Mouse (Mus musculus): Measurements from ENCODE around the gene Frem2.
A peak's percentile ranks its signal among the peaks of the same experiment; 100 is the strongest.

Gene Frem2

DNA sequence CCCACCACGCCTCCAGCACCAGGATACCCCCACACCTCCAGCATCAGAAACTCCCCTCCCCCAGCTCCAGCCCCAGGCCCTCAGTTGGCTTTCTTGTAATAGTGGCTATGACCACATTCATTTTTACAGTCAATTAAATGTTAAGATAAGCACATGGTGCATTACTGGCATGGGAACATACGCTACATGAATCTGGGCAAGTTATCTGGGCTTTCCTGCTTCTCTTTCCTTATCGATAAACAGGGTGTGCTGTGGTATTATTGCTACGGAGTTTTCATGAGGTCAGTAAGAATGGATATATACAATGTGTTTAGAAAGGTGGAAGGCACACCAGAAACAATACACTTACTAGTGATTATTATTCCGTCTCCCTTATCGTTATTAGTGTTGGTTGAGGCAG is 125.1 kb downstream of the Frem2 start:
- TF ChIP-seq GATA4 (IDR thresholded peaks at IDR 0.05; ENCODE audit: insufficient replicate concordance, low read length): no peak

DNA sequence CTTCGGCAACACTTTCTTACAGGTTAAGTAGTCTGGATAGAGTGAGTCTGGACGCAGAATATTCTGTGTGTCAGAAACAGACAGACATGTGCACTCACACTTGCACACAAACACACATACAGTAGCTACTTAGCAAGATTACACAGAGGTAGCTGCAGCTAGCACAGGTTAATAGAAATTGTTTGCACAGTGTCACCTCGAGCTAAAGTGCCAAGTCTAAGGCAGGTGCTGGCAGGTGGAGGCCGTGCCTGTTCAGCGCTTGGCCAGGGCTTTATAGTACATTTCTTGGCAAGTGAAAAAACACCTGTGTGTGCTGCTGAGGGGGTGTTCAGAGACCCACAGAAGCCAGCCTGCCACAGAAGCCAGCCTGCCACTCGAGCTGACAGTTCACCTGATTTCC is 126.8 kb downstream of the Frem2 start:
- no peak for TF ChIP-seq GATA4 (IDR thresholded peaks at IDR 0.05; ENCODE audit: insufficient replicate concordance, low read length)

DNA sequence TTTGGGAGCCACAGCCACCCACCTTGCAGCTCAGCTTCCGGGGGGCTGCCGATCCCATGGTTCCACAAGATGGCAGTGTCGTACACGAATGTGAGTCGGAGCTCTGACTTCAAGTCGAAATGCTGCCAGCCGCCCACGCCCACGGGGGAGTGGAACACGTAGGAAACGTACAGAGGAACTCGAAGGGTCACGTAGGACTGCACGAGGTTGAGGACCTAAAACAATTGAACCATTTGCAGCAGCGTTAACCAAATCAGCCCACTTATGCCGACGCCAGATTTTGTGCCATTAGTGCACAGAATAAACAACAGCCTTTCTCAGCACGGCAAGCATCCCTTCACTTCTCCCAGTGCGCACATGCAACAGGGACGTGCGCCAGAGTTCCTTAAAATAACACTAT is 131.4 kb downstream of the Frem2 start:
- TF ChIP-seq GATA4 (IDR thresholded peaks at IDR 0.05; ENCODE audit: insufficient replicate concordance, low read length): no peak

DNA sequence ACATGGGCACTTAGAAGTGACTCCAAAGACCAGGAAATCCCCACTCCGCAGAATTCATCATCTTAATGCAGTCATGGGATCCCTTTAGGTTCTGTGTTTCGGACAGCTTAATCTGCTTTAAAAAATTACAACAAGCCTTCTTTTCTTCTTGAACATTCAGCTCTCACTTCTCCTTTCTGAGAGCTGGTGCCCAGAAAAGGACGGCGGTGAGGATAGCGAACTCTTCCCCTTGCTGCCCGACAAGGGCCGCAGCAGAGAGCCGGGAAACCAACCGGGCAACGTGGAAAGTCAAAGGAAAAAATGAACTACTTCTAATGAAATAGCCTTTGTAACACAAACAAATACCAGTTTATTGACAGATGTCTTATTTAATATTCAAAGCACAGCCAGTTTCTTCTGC is 134.4 kb downstream of the Frem2 start:
- TF ChIP-seq GATA4 (IDR thresholded peaks at IDR 0.05; ENCODE audit: insufficient replicate concordance, low read length): no peak

GRCm38 (mm10) chr3:53514221-53515065 is 142.7 kb downstream of the Frem2 start:
- no peak for TF ChIP-seq GATA4 (IDR thresholded peaks at IDR 0.05; ENCODE audit: insufficient replicate concordance, low read length)

GRCm38 (mm10) chr3:53513096-53513495 is 144.1 kb downstream of the Frem2 start:
- TF ChIP-seq GATA4 (IDR thresholded peaks at IDR 0.05; ENCODE audit: insufficient replicate concordance, low read length): no peak

DNA sequence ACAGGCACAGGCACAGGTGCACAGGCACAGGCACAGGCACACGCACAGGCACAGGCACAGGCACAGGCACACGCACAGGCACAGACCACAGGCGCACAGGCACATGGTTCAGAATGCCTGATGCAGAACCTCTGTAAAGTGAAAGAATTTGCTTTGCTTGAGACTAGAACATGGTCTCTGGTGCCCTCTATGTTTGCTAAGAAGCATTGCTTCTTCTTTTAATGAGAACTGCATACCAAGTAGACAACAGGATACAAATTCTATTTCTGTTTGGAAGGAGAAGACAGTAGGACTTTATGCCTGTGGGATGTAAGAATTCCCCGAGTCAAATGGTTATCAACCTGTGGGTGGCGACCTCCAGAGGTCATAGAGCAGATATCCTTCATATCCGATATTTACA is 154.7 kb downstream of the Frem2 start:
- no peak for TF ChIP-seq GATA4 (IDR thresholded peaks at IDR 0.05; ENCODE audit: insufficient replicate concordance, low read length)

GRCm38 (mm10) chr3:53498351-53498905 is 158.7 kb downstream of the Frem2 start:
- no peak for TF ChIP-seq GATA4 (IDR thresholded peaks at IDR 0.05; ENCODE audit: insufficient replicate concordance, low read length)

GRCm38 (mm10) chr3:53488353-53488752 is 168.8 kb downstream of the Frem2 start, which contains the start of gene Stoml3:
Gene Stoml3 (plus strand): TSS chr3:53488653.
- no peak for TF ChIP-seq GATA4 (IDR thresholded peaks at IDR 0.05; ENCODE audit: insufficient replicate concordance, low read length)

DNA sequence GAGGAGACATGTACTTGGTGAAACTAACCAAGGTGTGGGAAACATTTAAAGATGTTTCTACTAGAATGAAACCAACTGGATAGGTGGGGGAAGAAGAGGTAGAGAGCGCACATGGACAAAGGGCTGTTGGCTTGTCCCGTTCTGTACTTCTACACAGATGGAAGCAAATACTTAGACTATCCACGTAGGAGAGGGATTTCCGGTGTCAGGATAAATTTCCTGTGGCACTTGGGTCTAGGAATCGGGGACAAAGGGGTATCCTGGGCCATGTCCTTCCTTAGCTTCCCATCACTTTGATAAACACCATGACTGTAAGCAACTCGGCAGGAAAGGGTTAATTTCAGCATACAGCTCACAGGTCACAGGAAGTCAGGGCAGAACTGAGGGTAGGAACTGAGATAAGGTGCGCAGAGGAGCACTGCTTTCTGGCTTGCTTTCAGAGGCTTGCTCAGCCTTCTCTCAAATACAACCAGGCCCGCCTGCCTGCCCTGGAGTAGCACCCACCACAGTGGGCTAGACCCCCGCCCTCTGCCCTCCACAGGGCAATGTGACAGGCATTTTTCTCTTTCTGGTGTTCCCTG is 170.1 kb downstream of the Frem2 start:
- TF ChIP-seq GATA4 (IDR thresholded peaks at IDR 0.05; ENCODE audit: insufficient replicate concordance, low read length): peak; percentile 95

DNA sequence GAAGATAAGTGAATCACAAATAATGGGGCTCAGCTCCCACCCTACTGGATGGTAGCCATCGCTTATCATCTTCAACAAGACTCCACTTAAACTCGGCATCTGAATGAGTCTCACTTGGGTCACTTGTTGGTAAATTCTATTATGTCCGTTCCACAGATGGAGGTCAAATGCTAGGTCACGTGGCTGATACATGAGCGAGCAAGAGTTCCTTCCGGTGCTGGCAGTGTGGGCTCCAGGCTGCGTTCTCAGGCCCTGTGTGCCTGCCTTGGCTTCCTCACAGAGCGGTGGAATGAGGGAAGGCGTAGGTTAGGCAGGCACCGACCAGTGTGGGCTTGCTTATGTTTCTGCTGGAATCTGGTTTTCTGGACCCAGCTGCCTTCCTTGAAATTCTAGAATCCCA is 170.6 kb downstream of the Frem2 start:
- peak; percentile 17; the same call in 1 of the 2 replicates for TF ChIP-seq GATA4 (IDR thresholded peaks at IDR 0.05; ENCODE audit: insufficient replicate concordance, low read length)

DNA sequence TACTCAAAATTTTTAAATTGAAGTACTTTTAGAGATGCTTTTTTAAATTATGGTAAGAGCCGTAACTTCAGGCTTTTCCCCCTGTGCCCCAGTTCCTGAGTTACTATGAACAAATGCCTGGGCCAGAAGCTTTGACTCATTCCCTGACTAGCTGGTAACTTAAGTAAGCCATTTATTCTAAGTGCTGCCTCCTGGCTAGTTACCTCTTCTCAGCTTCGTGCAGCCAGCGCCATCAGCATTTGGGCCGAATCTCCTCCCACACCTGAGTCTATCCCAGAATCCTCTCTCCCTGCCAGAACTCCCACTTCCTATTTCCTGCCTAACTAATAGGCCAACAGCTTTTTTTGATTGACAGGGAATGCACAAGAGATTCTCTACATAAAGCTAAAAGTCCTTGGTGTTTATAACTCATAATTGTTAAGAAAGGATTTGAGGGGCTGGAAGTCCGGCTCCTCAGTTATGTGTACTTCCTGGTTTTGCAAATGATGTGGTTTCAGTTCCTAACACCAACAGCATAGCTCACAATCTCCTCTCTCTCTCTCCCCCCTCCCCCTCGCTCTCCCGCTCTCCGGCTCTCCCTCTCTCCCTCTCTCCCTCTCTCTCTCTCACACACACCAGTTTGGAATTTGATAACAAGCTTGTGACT is 173.6 kb downstream of the Frem2 start:
- TF ChIP-seq GATA4 (IDR thresholded peaks at IDR 0.05; ENCODE audit: insufficient replicate concordance, low read length): no peak

DNA sequence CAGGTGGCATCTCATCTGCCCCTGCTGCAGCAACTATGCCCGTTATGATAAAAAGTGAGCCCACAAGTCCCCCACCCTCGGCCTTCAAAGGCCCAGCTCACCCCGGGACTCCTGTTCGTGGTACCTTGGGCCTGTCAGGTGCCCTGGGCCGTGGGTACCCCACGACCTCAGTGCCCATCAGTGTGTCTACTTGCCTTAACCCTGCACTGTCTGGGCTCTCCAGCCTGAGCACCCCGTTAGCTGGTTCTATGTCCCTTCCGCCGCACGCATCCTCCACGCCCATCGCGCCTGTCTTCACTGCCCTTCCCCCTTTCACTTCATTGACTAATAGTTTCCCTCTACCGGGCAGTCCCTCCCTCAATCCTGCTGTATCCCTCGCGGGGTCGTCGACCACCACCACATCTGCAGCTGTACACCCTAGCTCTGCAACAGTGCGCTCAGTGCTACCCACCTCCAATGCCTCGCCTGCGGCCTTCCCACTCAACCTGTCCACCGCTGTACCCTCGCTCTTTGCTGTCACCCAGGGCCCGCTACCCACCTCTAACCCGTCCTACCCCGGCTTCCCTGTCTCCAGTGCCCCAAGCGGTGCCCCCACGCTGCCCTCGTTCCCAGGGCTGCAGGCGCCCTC is 178.6 kb downstream of the Frem2 start:
- no peak for TF ChIP-seq GATA4 (IDR thresholded peaks at IDR 0.05; ENCODE audit: insufficient replicate concordance, low read length)

GRCm38 (mm10) chr3:53477468-53477867 is 179.7 kb downstream of the Frem2 start:
- no peak for TF ChIP-seq GATA4 (IDR thresholded peaks at IDR 0.05; ENCODE audit: insufficient replicate concordance, low read length)

- no peak for TF ChIP-seq GATA4 (IDR thresholded peaks at IDR 0.05; ENCODE audit: insufficient replicate concordance, low read length)
Observed at GRCm38 (mm10) chr3:53475889-53476288, 181.3 kb downstream of the Frem2 start.

All from liver, adult (tissue).